24 mouse cellular contexts compared by ENCODE assay signal in the genomic region with DNA sequence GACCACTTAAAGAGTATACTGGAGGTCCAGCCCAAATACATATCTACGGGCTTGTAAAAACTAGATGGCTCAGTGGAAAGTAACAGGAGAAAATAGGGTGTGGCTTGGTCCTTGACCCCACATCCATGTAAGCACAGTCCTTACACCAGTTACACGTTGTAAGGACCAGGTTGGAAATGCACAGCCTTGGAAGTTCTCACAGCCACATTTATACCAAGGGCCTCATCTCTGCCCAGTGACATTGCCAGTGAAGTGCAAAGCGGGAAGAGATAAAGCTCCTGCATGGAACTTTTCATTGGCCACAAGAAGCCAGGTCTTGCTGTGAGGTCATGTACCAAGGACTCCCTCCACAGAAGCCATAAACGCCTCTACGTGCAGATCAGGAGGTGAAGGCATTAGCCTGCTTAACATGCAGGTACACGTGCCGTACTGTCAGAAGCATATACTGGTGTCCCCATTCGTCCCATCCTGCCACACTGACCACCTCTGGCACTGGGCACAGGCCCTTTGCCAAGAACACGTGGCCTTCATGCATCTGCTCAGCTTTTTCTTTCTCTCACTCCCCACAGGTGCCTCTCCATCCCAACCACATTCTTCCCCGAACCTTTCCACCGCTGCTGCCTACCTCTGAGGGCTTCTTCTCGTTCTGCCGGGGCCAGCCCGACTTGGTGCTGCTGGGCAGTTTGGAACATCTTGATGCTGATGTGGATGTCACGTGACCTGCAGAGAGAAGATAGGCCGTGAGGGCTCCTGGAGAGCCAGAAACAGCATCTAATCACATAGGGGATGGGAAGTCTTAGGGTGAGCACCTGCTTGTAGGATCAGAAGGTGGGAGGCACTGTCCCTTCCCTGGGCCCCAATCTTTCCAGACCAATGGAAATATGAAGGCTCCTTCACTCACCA. TPM values are rescaled to one million over a fixed set of nuclear protein-coding genes. Genes with fewer than 3 reads are reported as not detected.
DNase-seq lines count a peak whose midpoint lies in the region; ATAC-seq and TF ChIP-seq lines count a peak whose summit lies in the region.
"Had no signal": no experiment of that assay in that cellular context is flagged by ENCODE, and none has a peak within 500 bp of the region (broad histone marks: within the 10 kb centered on the region; RNA-seq: fewer than 3 reads in every experiment).

No protein-coding gene starts in this region.

- ATAC-seq in intestine, postnatal 0 days = peak; percentile 37; the same call in 1 of the 2 replicates
- ATAC-seq in intestine, embryonic 16.5 days = no peak
- no peak for ATAC-seq in liver, embryonic 15.5 days (ENCODE audit: insufficient read depth)
- ATAC-seq: CD4-positive, CD25-positive, alpha-beta regulatory T cell, adult 4 months; forebrain, embryonic 14.5 days; forebrain, embryonic 16.5 days had no signal

- no peak for TF ChIP-seq CTCF in intestine, postnatal 0 days (IDR thresholded peaks at IDR 0.05; ENCODE audit: low read depth)
- no peak for TF ChIP-seq CTCF in C2C12 (IDR thresholded peaks at IDR 0.05; ENCODE audit: control insufficient read depth, insufficient read depth, insufficient read length)

- H3K9me3 ChIP-seq in intestine, postnatal 0 days (ENCODE audit: control insufficient read depth) = no peaks in the 10 kb centered on the region
- no peaks in the 10 kb centered on the region for H3K9me3 ChIP-seq in intestine, embryonic 16.5 days (ENCODE audit: control insufficient read depth, low read length)
- H3K9me3 ChIP-seq in liver, embryonic 15.5 days (replicated peaks) = no peaks in the 10 kb centered on the region
- H3K9me3 ChIP-seq: embryonic facial prominence, embryonic 13.5 days; embryonic facial prominence, embryonic 15.5 days; forebrain, embryonic 10.5 days; forebrain, embryonic 12.5 days had no signal

- peaks cover 2% of the 10 kb centered on the region for H3K79me3 ChIP-seq in C2C12 (ENCODE audit: low read depth)

- no peak overlapping the region for H3K4me2 ChIP-seq in intestine, postnatal 0 days (replicated peaks; ENCODE audit: low read depth)
- no peak overlapping the region for H3K4me2 ChIP-seq in intestine, embryonic 16.5 days (ENCODE audit: low read depth, low read length)
- H3K4me2 ChIP-seq in liver, embryonic 15.5 days = no peak overlapping the region
- H3K4me2 ChIP-seq: embryonic facial prominence, embryonic 13.5 days; embryonic facial prominence, embryonic 15.5 days; forebrain, embryonic 12.5 days had no signal

- H3K4me1 ChIP-seq in intestine, postnatal 0 days (replicated peaks; ENCODE audit: control insufficient read depth, insufficient read depth, low read length) = no peaks in the 10 kb centered on the region
- 0 out of 2 replicates have a peak, but pooled peaks cover 3% of the 10 kb centered on the region for H3K4me1 ChIP-seq in intestine, embryonic 16.5 days (ENCODE audit: control insufficient read depth, insufficient read depth, low read length)
- peaks cover 58% of the 10 kb centered on the region for H3K4me1 ChIP-seq in liver, embryonic 15.5 days (replicated peaks)
- H3K4me1 ChIP-seq: forebrain, embryonic 10.5 days; forebrain, embryonic 12.5 days had no signal

- no peak overlapping the region; the same call in 1 of the 2 replicates for H3K27ac ChIP-seq in intestine, postnatal 0 days (ENCODE audit: low read depth, low read length)
- H3K27ac ChIP-seq in intestine, embryonic 16.5 days (ENCODE audit: low read length) = no peak overlapping the region
- peak overlapping the region; percentile 25; the same call in 1 of the 2 replicates for H3K27ac ChIP-seq in liver, embryonic 15.5 days (replicated peaks)
- H3K27ac ChIP-seq: embryonic facial prominence, embryonic 13.5 days; embryonic facial prominence, embryonic 15.5 days; forebrain, embryonic 10.5 days; forebrain, embryonic 12.5 days had no signal

- no peak overlapping the region for H3K4me3 ChIP-seq in intestine, postnatal 0 days (ENCODE audit: low read depth, low read length)
- no peak overlapping the region for H3K4me3 ChIP-seq in intestine, embryonic 16.5 days (ENCODE audit: low read length)
- no peak overlapping the region for H3K4me3 ChIP-seq in liver, embryonic 15.5 days (replicated peaks)
- H3K4me3 ChIP-seq in C2C12 (ENCODE audit: insufficient read depth, poor library complexity, severe bottlenecking) = no peak overlapping the region
- H3K4me3 ChIP-seq: embryonic facial prominence, embryonic 13.5 days; embryonic facial prominence, embryonic 15.5 days; erythroblast, embryonic 14.5 days; forebrain, embryonic 10.5 days; forebrain, embryonic 12.5 days had no signal

- no peak overlapping the region for H3ac ChIP-seq in C2C12 (ENCODE audit: control insufficient read depth, insufficient read length, low read depth)

- no peaks in the 10 kb centered on the region for H3K27me3 ChIP-seq in intestine, postnatal 0 days (replicated peaks; ENCODE audit: control insufficient read depth, insufficient read depth, low read length)
- no peaks in the 10 kb centered on the region for H3K27me3 ChIP-seq in intestine, embryonic 16.5 days (replicated peaks; ENCODE audit: control insufficient read depth, insufficient read depth, low read length)
- no peaks in the 10 kb centered on the region for H3K27me3 ChIP-seq in liver, embryonic 15.5 days
- no peaks in the 10 kb centered on the region for H3K27me3 ChIP-seq in C2C12 (ENCODE audit: control insufficient read depth, insufficient read depth, insufficient read length)
- H3K27me3 ChIP-seq: embryonic facial prominence, embryonic 13.5 days; embryonic facial prominence, embryonic 15.5 days; forebrain, embryonic 12.5 days had no signal

- DNase-seq in liver = no peak
- no peak for DNase-seq in B cell, adult 2 months
- DNase-seq: adrenal gland, adult 2 months; adrenal gland, postnatal 10 days; adrenal gland, postnatal 25 days; cerebellum, adult 11 months; cerebellum, adult 18-20 months; cerebellum, adult 8-10 months; cerebellum, adult 9-11 months; cerebellum, postnatal 14 days; cerebellum, postnatal 36 days; embryo, embryonic 11 days had no signal

- peaks cover 13% of the 10 kb centered on the region for H3K79me2 ChIP-seq in C2C12 (ENCODE audit: control insufficient read depth, insufficient read depth)

- H3K9ac ChIP-seq in intestine, postnatal 0 days (ENCODE audit: low read depth, low read length) = no peak overlapping the region
- no peak overlapping the region for H3K9ac ChIP-seq in intestine, embryonic 16.5 days (ENCODE audit: low read depth, low read length)
- H3K9ac ChIP-seq in liver, embryonic 15.5 days = no peak overlapping the region
- H3K9ac ChIP-seq: embryonic facial prominence, embryonic 13.5 days; embryonic facial prominence, embryonic 15.5 days; forebrain, embryonic 12.5 days had no signal

- 80% methylated on average over 16 of the region's 16 CpGs for WGBS in intestine, postnatal 0 days
- WGBS in intestine, embryonic 16.5 days = 85% methylated on average over 16 of the region's 16 CpGs
- WGBS in liver, embryonic 15.5 days (ENCODE audit: insufficient replicate concordance) = 78% methylated on average over 16 of the region's 16 CpGs

- H3K36me3 ChIP-seq in intestine, postnatal 0 days (ENCODE audit: control insufficient read depth, insufficient read depth) = peaks cover 15% of the 10 kb centered on the region
- no peaks in the 10 kb centered on the region for H3K36me3 ChIP-seq in intestine, embryonic 16.5 days (ENCODE audit: control insufficient read depth, insufficient read depth, low read length)
- H3K36me3 ChIP-seq in liver, embryonic 15.5 days (replicated peaks) = no peaks in the 10 kb centered on the region
- peaks cover 41% of the 10 kb centered on the region for H3K36me3 ChIP-seq in C2C12 (ENCODE audit: control insufficient read depth, insufficient read depth)
- H3K36me3 ChIP-seq: forebrain, embryonic 10.5 days; forebrain, embryonic 12.5 days had no signal

TF ChIP-seq in C2C12, 6 proteins besides CTCF, POLR2A, EP300 and RAD21:
- TF ChIP-seq USF1 (IDR thresholded peaks at IDR 0.05; ENCODE audit: low read depth) (peak; percentile 2), MYOD1 (IDR thresholded peaks at IDR 0.05; ENCODE audit: control insufficient read depth, insufficient read length, low read depth) (no peak), CEBPB (IDR thresholded peaks at IDR 0.05; ENCODE audit: low read depth) (no peak)
TF ChIP-seq in C2C12: peak in this region for 1.

RNA-seq across cellular contexts. Expression of gene Jade2, which starts 11.2 kb away (rescaled TPM):
- polyA plus RNA-seq in intestine, postnatal 0 days (2015; fragmentation: Nextera tagmentation; extraction: Ambion mirVana) = 1.7 and 2.1 TPM in 2 replicates
- 1.3 and 1.5 TPM in 2 replicates for polyA plus RNA-seq in intestine, embryonic 16.5 days (2015; fragmentation: Nextera tagmentation; extraction: Ambion mirVana)
- 0.69 and 0.83 TPM in 2 replicates for polyA plus RNA-seq in liver, embryonic 15.5 days (2015; fragmentation: Nextera tagmentation; extraction: Ambion mirVana)
- 4.0 TPM for polyA plus RNA-seq in C2C12 (2012; fragmentation: generic; extraction: Trizol)
